Mouse (Mus musculus) cerebellum, adult 18-20 months (tissue): ENCODE results near the gene Mxd4.

Source experiments
- DNase-seq, 2 experiments: peaks; one replicate each; pipeline ENCODE4 v3.0.0; 2021

The Mxd4 gene

DNA sequence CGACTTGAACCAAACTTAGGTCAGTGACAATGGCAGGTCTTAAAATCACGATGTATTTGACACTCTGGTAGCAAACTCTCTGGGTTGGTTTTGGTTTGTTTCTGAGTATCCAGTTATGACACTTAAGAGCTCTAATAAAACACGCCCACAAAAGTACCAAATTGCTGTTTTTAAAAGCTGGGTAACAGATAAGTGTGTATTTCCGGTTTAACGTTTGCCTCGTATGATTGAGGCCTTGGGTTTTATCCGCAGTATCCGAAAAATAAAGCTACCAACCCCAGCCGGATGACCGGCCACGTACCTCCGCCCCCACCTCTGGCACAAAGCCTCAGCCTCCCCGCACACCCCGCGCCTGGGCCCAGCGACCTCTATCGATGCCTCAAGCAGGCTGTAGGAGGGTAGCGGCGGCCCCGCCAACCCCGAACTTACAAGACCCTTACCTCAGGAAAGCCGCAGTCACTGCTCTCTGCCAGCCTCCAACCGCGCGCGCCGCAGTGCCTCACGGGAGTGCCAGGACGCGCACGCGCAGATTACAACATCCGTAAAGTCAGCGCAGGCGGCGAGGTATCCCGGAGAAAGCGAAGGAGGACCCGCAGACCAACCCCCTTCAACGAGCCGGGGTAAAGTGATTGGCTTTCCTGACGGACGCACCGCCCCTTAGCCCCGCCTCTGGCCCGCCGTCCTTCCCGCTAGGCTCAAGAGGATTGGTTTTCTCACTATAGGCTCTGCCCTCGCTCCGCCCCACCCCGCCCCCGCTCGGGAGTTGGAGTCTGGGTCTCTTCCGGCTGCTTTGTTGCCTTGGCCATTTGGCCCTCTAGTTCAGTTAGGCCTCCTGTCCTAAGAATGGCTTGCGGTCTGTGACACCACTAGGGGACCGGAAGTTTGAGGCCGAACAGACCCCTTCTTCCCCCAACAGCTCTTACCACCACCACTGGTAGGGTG is 18.3 kb downstream of the Mxd4 start, which contains the start of the genes Poln and Haus3:
Poln (minus strand) TSS at position 499 of the 942 bp plus-strand sequence.
Haus3 (minus strand) TSS at position 578 of the 942 bp plus-strand sequence.
- DNase-seq: peak; percentile 96 to 98

- DNase-seq: no peak
Observed at GRCm38 (mm10) chr5:34167857-34168256, 19.7 kb downstream of the Mxd4 start.

GRCm38 (mm10) chr5:34165793-34166192 is 21.7 kb downstream of the Mxd4 start:
- DNase-seq: no peak

DNA sequence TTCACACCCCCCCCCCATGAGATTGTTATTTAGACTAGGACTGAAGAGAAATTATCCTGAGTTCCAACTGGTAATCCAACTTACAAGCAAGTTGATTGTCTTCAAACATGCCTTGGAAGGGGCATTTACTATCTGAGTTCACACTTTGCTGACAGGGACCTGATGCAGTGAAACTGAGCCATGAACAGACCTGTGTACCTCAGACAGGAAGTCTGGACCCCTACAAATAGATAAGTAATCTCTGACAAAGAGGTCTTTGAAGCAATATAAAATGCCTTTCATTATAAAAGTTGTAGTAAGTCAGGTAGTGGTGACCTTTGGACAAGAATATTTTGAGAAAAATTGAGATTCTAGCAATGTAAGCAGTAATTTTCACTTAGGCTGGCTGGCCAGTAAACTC is 39.0 kb downstream of the Mxd4 start:
- no peak for DNase-seq

GRCm38 (mm10) chr5:34147554-34147953 is 40.0 kb downstream of the Mxd4 start:
- no peak for DNase-seq

DNA sequence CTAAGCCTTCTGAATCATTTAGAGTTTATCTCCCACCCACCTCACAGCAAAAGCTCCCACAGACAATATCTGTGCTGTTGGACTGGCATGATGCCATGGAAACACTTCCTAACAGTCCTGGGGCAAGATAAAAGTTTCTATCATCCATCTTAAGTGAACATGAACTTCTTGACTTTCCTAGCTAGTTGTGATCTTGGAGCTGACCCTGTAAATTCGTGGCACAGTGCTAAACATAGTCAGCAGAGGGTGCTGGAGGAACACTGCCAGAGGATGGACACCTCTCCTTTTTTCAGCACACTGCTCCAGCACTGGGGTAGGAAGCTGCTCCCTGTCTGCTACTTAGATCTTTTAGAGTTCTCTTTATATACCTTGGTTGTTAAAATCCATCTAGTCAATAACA is 47.8 kb downstream of the Mxd4 start:
- DNase-seq: peak; percentile 39 to 53

DNA sequence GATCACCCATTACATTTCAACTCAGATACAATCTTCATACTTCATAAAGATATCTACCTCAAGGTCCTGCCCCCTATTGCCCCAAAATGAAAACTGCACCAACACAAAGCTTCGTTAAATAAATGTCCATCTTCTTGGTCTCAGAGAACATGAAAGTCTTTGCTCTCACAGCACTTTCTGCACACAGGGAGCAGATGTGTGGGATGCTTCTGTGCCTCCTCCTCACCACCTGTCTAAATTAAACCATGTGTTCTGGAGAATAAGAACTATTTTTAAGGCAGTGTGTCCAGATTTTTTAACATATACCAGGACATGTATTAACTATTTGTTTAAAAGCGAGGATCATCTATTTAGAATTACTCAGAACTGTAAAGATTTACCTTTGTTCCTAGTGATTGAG is 54.8 kb downstream of the Mxd4 start:
- no peak for DNase-seq

DNA sequence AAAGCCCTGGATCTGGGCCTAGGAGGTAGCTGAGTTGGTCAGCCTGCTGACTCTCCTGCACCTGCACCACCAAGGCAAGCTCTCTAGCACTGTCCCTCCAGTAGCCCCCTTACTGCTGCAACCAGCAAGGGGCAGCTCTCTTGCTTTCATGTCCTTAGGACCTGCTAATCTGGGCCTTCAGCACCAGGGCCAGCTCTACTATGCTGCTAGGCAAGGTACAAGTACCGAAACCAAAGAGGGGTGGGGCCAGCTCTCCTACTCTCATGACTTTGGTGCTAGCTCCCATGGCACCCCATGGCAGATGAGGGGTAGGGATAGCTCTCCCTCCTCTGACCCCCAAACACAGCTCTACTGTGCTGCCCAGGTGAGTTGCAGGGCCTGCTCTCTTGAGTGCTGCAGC is 63.4 kb downstream of the Mxd4 start:
- DNase-seq: no peak
